Mouse (Mus musculus): ENCODE results near the gene Tent4b.

Tent4b gene

GRCm38 (mm10) chr8:88228286-88228685 is 29.3 kb downstream of the Tent4b start:
- DNase-seq (ENCODE audit: low spot score), result no peak

- DNase-seq (ENCODE audit: low spot score), result no peak
Measured at GRCm38 (mm10) chr8:88228800-88229199, 29.8 kb downstream of the Tent4b start.

GRCm38 (mm10) chr8:88236666-88237065 is 37.7 kb downstream of the Tent4b start:
- DNase-seq (ENCODE audit: low spot score), result no peak

- no peak for DNase-seq (ENCODE audit: low spot score)
Measured at GRCm38 (mm10) chr8:88237606-88238005, 38.6 kb downstream of the Tent4b start.

DNA sequence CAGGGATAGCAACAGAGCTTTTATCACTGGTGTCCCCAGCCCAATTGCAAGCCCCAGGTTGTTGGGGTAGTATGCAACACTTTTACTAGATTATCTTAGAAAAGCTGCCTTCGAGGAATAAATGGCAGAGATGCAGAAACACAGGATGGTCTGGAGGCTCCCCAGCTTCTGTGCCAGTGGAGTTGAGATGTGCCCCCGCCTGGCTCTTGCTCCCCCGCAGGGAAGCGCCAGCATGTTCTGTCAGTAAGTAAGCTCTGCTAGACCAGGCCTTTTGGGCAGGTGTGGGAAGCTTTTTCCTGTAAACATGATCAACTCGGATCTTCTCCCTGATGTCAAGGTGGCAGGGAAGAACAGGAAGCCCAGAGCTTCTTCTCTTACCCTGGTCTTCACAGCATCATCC is 40.3 kb downstream of the Tent4b start:
- no peak for DNase-seq (ENCODE audit: low spot score)

GRCm38 (mm10) chr8:88241871-88242270 is 42.9 kb downstream of the Tent4b start:
- no peak for DNase-seq (ENCODE audit: low spot score)

- no peak for DNase-seq (ENCODE audit: low spot score)
Measured at GRCm38 (mm10) chr8:88244298-88244697, 45.3 kb downstream of the Tent4b start.

DNA sequence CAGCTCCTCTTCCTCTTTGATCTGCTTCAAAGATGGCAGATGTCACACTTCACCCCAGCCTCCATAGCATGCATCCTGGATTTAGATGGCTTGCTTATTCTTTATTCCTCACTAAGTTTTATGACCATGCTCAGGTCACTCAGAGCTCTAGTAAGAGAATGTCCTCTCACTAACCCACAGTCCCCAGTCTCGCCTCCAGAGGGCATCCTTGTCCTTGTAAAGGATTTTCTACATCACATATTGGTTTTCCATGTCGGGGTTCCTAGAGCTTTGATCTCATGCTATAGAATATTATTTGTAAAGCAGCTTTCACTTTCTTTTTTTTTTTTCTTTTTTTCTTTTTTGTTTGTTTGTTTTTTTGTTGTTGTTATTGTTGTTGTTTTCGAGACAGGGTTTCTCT is 53.8 kb downstream of the Tent4b start:
- no peak for DNase-seq (ENCODE audit: low spot score)

DNA sequence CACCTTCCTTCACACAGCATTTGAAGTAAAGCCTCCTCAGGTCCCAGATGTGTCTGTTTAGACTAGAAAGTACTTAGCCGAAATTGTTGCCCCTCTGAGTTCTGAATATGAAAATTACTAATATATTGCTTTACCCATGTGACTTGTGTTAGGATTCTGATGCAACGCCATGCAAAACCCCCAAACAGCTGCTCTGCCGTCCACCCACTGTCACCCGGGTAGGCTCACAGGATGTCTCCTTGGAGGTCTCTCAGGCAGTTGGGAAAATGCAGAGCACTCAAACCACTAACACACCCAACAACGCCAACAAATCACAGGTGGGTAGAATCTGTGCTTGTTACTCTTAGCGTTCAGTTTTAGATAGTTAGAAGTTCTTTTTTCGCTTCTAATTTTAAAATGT is 55.9 kb downstream of the Tent4b start:
- DNase-seq (ENCODE audit: low spot score), result no peak

- DNase-seq (ENCODE audit: low spot score), result no peak
Measured at GRCm38 (mm10) chr8:88258024-88258423, 59.0 kb downstream of the Tent4b start.

GRCm38 (mm10) chr8:88258544-88258943 is 59.5 kb downstream of the Tent4b start:
- DNase-seq (ENCODE audit: low spot score), result no peak

- DNase-seq (ENCODE audit: low spot score), result no peak
Measured at GRCm38 (mm10) chr8:88260466-88260980, 61.5 kb downstream of the Tent4b start.

DNA sequence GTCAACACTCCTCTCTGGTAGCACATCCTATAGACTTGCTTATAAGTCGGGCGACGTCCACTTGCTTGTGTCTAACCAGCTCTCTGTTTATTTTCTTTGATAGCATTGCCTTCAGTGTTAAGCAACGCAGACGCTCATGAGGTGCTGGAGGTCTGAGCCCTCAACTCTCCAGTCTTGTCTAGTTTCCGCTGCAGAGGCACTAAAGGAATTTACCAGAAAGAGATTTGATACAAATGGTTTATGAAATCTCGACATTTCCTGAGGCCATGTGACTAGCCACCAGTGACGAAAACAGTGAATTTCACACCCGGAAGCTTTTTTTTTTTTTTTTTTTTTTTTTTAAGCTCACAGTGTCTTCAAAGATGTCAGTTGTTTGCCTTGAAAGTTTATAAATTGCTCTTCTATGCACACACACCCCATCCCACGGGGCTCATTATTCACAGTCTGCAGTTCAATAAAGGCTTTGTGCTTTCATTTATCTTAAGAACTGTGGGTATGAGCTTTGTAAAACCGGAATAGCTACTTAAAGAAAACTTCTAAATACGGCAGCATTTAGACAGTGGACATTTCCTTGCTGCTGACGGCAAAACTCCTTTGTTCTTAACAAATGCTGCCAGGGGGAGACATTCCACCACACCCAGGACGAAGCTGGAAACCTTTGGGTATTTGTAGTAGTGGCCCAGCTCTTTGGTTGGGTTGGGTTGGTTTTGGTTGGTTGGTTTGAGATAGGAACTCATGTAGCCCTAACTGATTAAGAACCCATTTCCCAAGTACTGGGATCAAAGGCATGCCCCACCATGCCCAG is 64.0 kb downstream of the Tent4b start:
- DNase-seq (ENCODE audit: low spot score), result no peak

DNA sequence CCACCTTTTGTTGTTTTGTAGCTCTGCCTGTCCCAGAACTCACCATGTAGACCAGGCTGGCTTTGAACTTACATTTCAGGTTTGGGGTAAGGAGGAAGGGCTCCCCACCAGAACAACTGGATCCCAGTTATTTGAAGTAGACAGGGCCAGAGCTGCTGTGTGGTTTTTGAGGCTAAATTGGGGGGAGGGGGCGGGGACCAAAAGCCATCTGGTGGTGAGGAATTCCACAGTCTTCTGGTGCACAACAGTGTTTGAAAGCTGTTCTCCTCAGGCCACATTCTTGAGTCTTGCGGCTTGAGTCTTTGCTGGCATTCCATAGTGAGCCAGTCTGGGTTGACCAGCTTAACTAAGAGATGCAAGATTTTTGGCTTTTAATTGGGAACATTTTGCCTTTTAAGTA is 66.5 kb downstream of the Tent4b start:
- DNase-seq (ENCODE audit: low spot score), result peak; percentile 47

DNA sequence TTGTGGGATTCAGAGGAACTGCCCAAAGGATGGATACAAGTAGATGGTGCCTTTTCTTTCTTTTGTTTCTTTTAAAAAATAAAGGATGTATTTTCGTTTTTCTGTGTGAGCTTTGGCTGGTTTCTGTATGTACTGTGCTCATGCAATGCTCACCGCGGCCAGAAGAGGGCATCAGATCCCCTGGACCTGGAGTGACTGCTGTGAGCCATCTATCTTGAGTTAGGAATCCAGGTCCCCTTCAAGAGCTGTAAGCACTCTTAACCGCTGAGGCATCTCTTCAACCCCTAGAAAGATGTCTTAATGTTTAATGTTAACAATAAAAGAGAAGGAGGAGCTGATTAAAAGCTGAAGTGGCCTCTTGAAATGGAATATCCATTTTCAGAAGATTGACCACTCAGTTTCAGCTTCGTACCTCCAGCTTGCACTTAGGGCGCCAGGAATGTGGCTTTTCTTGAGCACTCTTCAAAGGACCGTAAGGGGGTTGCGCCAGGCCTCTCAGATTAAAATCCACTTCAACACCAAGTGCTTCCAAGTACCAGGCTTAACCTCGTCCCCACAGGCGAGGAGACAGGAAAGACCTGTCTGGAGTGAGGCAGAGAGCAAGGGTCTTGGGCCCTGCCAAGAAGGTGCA is 67.3 kb downstream of the Tent4b start:
- DNase-seq (ENCODE audit: low spot score), result peak; percentile 72

GRCm38 (mm10) chr8:88266801-88267403 is 67.9 kb downstream of the Tent4b start:
- no peak for DNase-seq (ENCODE audit: low spot score)

DNA sequence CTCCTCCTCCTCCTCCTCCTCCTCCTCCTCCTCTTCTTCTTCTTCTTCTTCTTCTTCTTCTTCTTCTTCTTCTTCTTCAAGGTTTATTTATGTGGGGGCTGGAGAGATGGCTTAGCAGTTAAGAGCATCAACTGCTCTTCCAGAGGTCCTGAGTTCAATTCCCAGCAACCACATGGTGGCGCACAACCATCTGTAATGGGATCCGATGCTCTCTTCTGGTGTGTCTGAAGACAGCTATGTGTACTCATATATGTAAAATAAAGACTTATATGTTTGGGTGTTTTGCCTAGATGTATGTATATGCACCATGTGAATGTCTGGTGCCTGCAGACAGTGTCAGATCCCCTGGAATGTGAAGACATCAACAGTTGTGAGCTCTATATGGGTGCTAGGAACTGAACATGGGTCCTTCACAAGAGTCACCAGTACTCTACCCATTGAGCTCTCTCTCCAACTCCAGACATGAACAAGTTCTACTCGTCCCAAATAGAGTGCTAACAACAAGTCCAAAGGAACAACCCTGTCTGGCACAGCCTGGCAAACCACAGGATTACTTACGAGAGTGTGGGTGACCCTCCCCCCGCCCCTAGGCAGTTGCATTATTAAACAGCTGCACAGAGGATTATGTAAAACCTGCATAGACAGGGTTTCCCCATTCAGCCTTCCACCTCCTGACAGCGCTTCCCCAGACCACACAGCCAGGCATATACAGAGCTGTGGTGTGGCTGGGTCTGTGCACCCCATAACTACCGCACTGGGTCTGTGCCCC is 70.3 kb downstream of the Tent4b start:
- no peak for DNase-seq (ENCODE audit: low spot score)

- DNase-seq (ENCODE audit: low spot score), result no peak
Measured at GRCm38 (mm10) chr8:88270086-88270485, 71.1 kb downstream of the Tent4b start.

GRCm38 (mm10) chr8:88272231-88273050 is 73.4 kb downstream of the Tent4b start, which contains the start of gene Adcy7:
Gene Adcy7 (plus strand): TSS chr8:88272403.
- DNase-seq (ENCODE audit: low spot score), result no peak

DNA sequence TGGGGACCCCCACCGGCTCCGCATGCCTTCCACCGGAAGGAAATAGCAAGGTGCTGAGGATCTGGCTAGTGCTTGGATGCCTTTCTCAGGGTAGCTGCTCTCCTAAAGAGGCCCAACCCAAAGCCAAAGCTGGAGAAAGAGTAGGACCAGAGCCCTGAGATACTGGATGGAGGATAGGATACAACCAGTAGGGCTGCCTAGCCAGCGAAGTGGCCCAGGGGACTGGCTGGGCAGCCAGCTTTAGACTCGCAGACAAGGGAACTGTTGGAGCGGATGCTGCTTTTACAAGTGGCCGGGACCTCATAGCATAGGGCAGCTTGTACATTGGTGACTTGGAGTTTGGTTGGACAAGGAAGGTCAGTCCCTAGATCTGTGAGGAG is 74.0 kb downstream of the Tent4b start:
- DNase-seq (ENCODE audit: low spot score), result no peak

- DNase-seq (ENCODE audit: low spot score), result no peak
Measured at GRCm38 (mm10) chr8:88274090-88274489, 75.1 kb downstream of the Tent4b start.

Data from yolk sac, embryonic 10.5 days (tissue).